Mouse (Mus musculus): Measurements from ENCODE around the gene Cmss1.
A peak's percentile ranks its signal among the peaks of the same experiment; 100 is the strongest.

- TF ChIP-seq POLR2A (IDR thresholded peaks at IDR 0.05; ENCODE audit: low read depth, low read length): 0 out of 2 replicates have a peak, but pooled peaks have one; percentile 34
- TF ChIP-seq CTCF (IDR thresholded peaks at IDR 0.05; ENCODE audit: borderline replicate concordance, insufficient read depth, low read length): no peak
These were observed 179.0 kb downstream of the Cmss1 start for GRCm38 (mm10) chr16:57427516-57428285.

All from embryonic fibroblast, embryonic 13.5 days (primary cell).